Comparison of ENCODE assay signal across 7 mouse cellular contexts in genomic region chr17:26203321-26203811, GRCm38 (mm10). TPM values are rescaled to one million over a fixed set of nuclear protein-coding genes. Genes with fewer than 3 reads are reported as not detected.
DNase-seq lines count a peak whose midpoint lies in the region; ATAC-seq lines count a peak whose summit lies in the region.

No protein-coding gene starts in this region.

- peak; percentile 57 for DNase-seq in CD4-positive, CD25-positive, alpha-beta regulatory T cell, adult 2 months (ENCODE audit: low read depth, low spot score)
- peak; percentile 58 for DNase-seq in R1 (ENCODE audit: low read depth, low spot score)
- peak; percentile 26 for DNase-seq in hindbrain, embryonic 14.5 days (ENCODE audit: low spot score)
- DNase-seq in layer of hippocampus, postnatal 25 days (ENCODE audit: extremely low spot score in 1 of 2, low spot score in 1 of 2), result peak; percentile 32 to 57
- peak; percentile 35 for DNase-seq in lung, postnatal 14 days
- DNase-seq in right cerebral cortex, postnatal 4 days, result peak; percentile 44

- H3K27me3 ChIP-seq in hindbrain, embryonic 14.5 days (ENCODE audit: control insufficient read depth, insufficient read depth, low read length), result peaks cover 56% of the 10 kb centered on the region

- no peak overlapping the region for H3K27ac ChIP-seq in hindbrain, embryonic 14.5 days

- peak overlapping the region; percentile 53 for H3K4me2 ChIP-seq in hindbrain, embryonic 14.5 days (replicated peaks)

- H3K4me1 ChIP-seq in hindbrain, embryonic 14.5 days (replicated peaks; ENCODE audit: control insufficient read depth, insufficient read depth, low read length), result peaks cover 15% of the 10 kb centered on the region

- peak overlapping the region; percentile 40 for H3K4me3 ChIP-seq in hindbrain, embryonic 14.5 days (replicated peaks; ENCODE audit: low read length)

- peak overlapping the region; percentile 37 for H3K9ac ChIP-seq in hindbrain, embryonic 14.5 days

- H3K36me3 ChIP-seq in hindbrain, embryonic 14.5 days (replicated peaks; ENCODE audit: control insufficient read depth, insufficient read depth), result no peaks in the 10 kb centered on the region; the same call in 1 of the 2 replicates

- WGBS in hindbrain, embryonic 14.5 days, result under 1% methylated on average over 30 of the region's 30 CpGs

- H3K9me3 ChIP-seq in hindbrain, embryonic 14.5 days (ENCODE audit: control insufficient read depth, low read length), result no peaks in the 10 kb centered on the region

- ATAC-seq in erythroblast, adult 5-6 weeks (replicated peaks; ENCODE audit: low FRiP score, poor library complexity, severe bottlenecking), result 0 out of 2 replicates have a peak, but pooled peaks have one; percentile 18
- no peak for ATAC-seq in hindbrain, embryonic 14.5 days (ENCODE audit: low FRiP score)

RNA-seq across cellular contexts. Expression of gene Rgs11, which starts 0.6 kb away (rescaled TPM):
- total RNA-seq in erythroblast, adult 5-6 weeks (2015; ENCODE audit: low replicate concordance), result not detected in 2 replicates
- total RNA-seq in erythroblast, adult 5-6 weeks (2017; ENCODE audit: low replicate concordance), result 1.7 TPM in 1 of 2 replicates, not detected in the other
- 14.2 and 16.1 TPM in 2 replicates for polyA plus RNA-seq in hindbrain, embryonic 14.5 days (2014; fragmentation: Nextera tagmentation; extraction: Ambion mirVana)
- total RNA-seq in layer of hippocampus, postnatal 25 days (2021), result 10 to 100 TPM; 36.8 to 52.1 TPM

RNA-seq across cellular contexts. Expression of gene Arhgdig, which starts 4.2 kb away (rescaled TPM):
- total RNA-seq in erythroblast, adult 5-6 weeks (2015; ENCODE audit: low replicate concordance), result not detected in 2 replicates
- not detected in 2 replicates for total RNA-seq in erythroblast, adult 5-6 weeks (2017; ENCODE audit: low replicate concordance)
- 181 and 195 TPM in 2 replicates for polyA plus RNA-seq in hindbrain, embryonic 14.5 days (2014; fragmentation: Nextera tagmentation; extraction: Ambion mirVana)
- total RNA-seq in layer of hippocampus, postnatal 25 days (2021), result 10 to 100 TPM; 71.8 to 83.1 TPM

RNA-seq across cellular contexts. Expression of gene Pdia2, which starts 4.5 kb away (rescaled TPM):
- 6.5 TPM in 1 of 2 replicates, not detected in the other for total RNA-seq in erythroblast, adult 5-6 weeks (2015; ENCODE audit: low replicate concordance)
- total RNA-seq in erythroblast, adult 5-6 weeks (2017; ENCODE audit: low replicate concordance), result 0.56 and 5.1 TPM in 2 replicates
- polyA plus RNA-seq in hindbrain, embryonic 14.5 days (2014; fragmentation: Nextera tagmentation; extraction: Ambion mirVana), result 0.28 TPM in 1 of 2 replicates, not detected in the other
- under 1 TPM; 0.30 to 0.80 TPM for total RNA-seq in layer of hippocampus, postnatal 25 days (2021)

RNA-seq across cellular contexts. Expression of gene Fam234a, which starts 40.7 kb away (rescaled TPM):
- total RNA-seq in erythroblast, adult 5-6 weeks (2015; ENCODE audit: low replicate concordance), result 2.3 and 4.2 TPM in 2 replicates
- 2.4 and 4.8 TPM in 2 replicates for total RNA-seq in erythroblast, adult 5-6 weeks (2017; ENCODE audit: low replicate concordance)
- polyA plus RNA-seq in hindbrain, embryonic 14.5 days (2014; fragmentation: Nextera tagmentation; extraction: Ambion mirVana), result 31.2 and 31.4 TPM in 2 replicates
- total RNA-seq in layer of hippocampus, postnatal 25 days (2021), result 10 to 100 TPM; 16.1 to 17.5 TPM

RNA-seq across cellular contexts. Expression of gene Luc7l, which starts 49.3 kb away (rescaled TPM):
- total RNA-seq in erythroblast, adult 5-6 weeks (2015; ENCODE audit: low replicate concordance), result 11.7 and 16.3 TPM in 2 replicates
- total RNA-seq in erythroblast, adult 5-6 weeks (2017; ENCODE audit: low replicate concordance), result 18.1 and 27.2 TPM in 2 replicates
- 100.0 and 104 TPM in 2 replicates for polyA plus RNA-seq in hindbrain, embryonic 14.5 days (2014; fragmentation: Nextera tagmentation; extraction: Ambion mirVana)
- 10 to 100 TPM; 77.6 to 86.4 TPM for total RNA-seq in layer of hippocampus, postnatal 25 days (2021)

Comparison
In these comparisons a context has a peak if more than half of its experiments do, and no peak if none do; other contexts are left out.
1. RNA of gene Rgs11, which starts 0.6 kb away (total RNA-seq): 36.8 to 52.1 TPM in layer of hippocampus, postnatal 25 days; 1.7 TPM in erythroblast, adult 5-6 weeks; every median in the first group is over 10 times any median in the second.
2. RNA of gene Arhgdig, which starts 4.2 kb away (total RNA-seq): 71.8 to 83.1 TPM in layer of hippocampus, postnatal 25 days; not detected in erythroblast, adult 5-6 weeks; every median in the first group is over 10 times any median in the second.
3. Peak in every context shown above with its lines, with median percentiles within 50 percentile points of each other: DNase-seq.